Mouse (Mus musculus): Measurements from ENCODE around the gene Bod1. TPM values are rescaled to one million over a fixed set of nuclear protein-coding genes. Genes with fewer than 3 reads are reported as not detected.

Gene Bod1
- polyA plus RNA-seq, 1 experiment, result 139 TPM

- Histone ChIP-seq H3K27ac (ENCODE audit: insufficient read depth, low read length) (no peak overlapping the region), H3K4me3 (replicated peaks; ENCODE audit: insufficient read depth, low read depth, low read length) (no peak overlapping the region), H3K27me3 (ENCODE audit: control insufficient read depth, insufficient read depth, low read length) (no peaks in the 10 kb centered on the region; the same call in 1 of the 2 replicates), H3K4me1 (ENCODE audit: control insufficient read depth, insufficient read depth, low read length) (no peaks in the 10 kb centered on the region)
- TF ChIP-seq CTCF (IDR thresholded peaks at IDR 0.05; ENCODE audit: borderline replicate concordance, insufficient read depth, low read depth, low read length) (no peak), POLR2A (IDR thresholded peaks at IDR 0.05; ENCODE audit: borderline replicate concordance, insufficient read depth, low read length) (no peak)
- 43% methylated on average over 3 of the region's 3 CpGs for WGBS
- no peak for DNase-seq
Measured at GRCm38 (mm10) chr11:31617236-31617635, 54.4 kb downstream of the Bod1 start.

- DNase-seq, result no peak
- WGBS, result 80% methylated on average over 4 of the region's 4 CpGs
- Histone ChIP-seq H3K4me1 (ENCODE audit: control insufficient read depth, insufficient read depth, low read length) (no peaks in the 10 kb centered on the region), H3K4me3 (replicated peaks; ENCODE audit: insufficient read depth, low read depth, low read length) (no peak overlapping the region), H3K27ac (ENCODE audit: insufficient read depth, low read length) (no peak overlapping the region), H3K27me3 (ENCODE audit: control insufficient read depth, insufficient read depth, low read length) (no peaks in the 10 kb centered on the region; the same call in 1 of the 2 replicates)
- no peak for TF ChIP-seq CTCF (IDR thresholded peaks at IDR 0.05; ENCODE audit: borderline replicate concordance, insufficient read depth, low read depth, low read length)
- no peak for TF ChIP-seq POLR2A (IDR thresholded peaks at IDR 0.05; ENCODE audit: borderline replicate concordance, insufficient read depth, low read length)
Measured at GRCm38 (mm10) chr11:31616722-31617121, 55.0 kb downstream of the Bod1 start.

Other genes starting within 250 kb of the Bod1 start
- gene Cpeb4, start 200.3 kb upstream of the Bod1 start, polyA plus RNA-seq (2012; rRNA removed), result 58.0 and 69.3 TPM in 2 replicates